Mouse (Mus musculus): ENCODE data around the gene B230219D22Rik.

Gene B230219D22Rik

GRCm38 (mm10) chr13:55727120-55727838 lies 34.4 kb downstream of the B230219D22Rik start, which contains the start of gene Pcbd2:
Gene Pcbd2, plus strand, starts transcription at chr13:55727368.
- peak; percentile 91 for DNase-seq

- DNase-seq: peak; percentile 85
Observed at GRCm38 (mm10) chr13:55727839-55728238, 34.9 kb downstream of the B230219D22Rik start.

- DNase-seq: no peak
Observed at GRCm38 (mm10) chr13:55730716-55731115, 37.8 kb downstream of the B230219D22Rik start.

GRCm38 (mm10) chr13:55732121-55732520 lies 39.2 kb downstream of the B230219D22Rik start:
- DNase-seq: no peak

GRCm38 (mm10) chr13:55733628-55734502 lies 40.9 kb downstream of the B230219D22Rik start:
- DNase-seq: no peak

- no peak for DNase-seq
Observed at GRCm38 (mm10) chr13:55737885-55738284, 45.0 kb downstream of the B230219D22Rik start.

- no peak for DNase-seq
Observed at GRCm38 (mm10) chr13:55742306-55742705, 49.4 kb downstream of the B230219D22Rik start.
